Mouse (Mus musculus) embryonic facial prominence, embryonic 11.5 days (tissue): ENCODE measurements at regions not wholly inside any gene's neighbourhood (a gene's known extent, or its start where the extent isn't known, plus 50 kb on each side); places are given as distances from the start of the nearest gene placed in this dataset.

Source experiments
- ATAC-seq: fragments of 200-750 bp; cut with Nextera tagmentation; replicated peaks from 2 replicates; pipeline ENCODE4 v1.8.0; 2017; ENCODE audit warnings: low read depth; ENCODE audit not compliant: insufficient number of reproducible peaks, low FRiP score, low TSS enrichment
- DNase-seq: peaks from one replicate; pipeline ENCODE4 v3.0.0-alpha.2; 2015; ENCODE audit warnings: low spot score
- H3K27ac ChIP-seq: fragments of 300-500 bp; sonication (generic); replicated peaks from 2 replicates; pipeline ENCODE4 v1.5.1; 2014; ENCODE audit warnings: mild to moderate bottlenecking, low read depth, low read length, control low read depth
- H3K27me3 ChIP-seq: fragments of 300-500 bp; sonication (generic); 2 replicates; pipeline ENCODE4 v1.6.1; 2014; ENCODE audit warnings: mild to moderate bottlenecking, low read length, moderate library complexity, mixed read lengths; ENCODE audit not compliant: control insufficient read depth, insufficient read depth
- H3K36me3 ChIP-seq: fragments of 300-500 bp; sonication (generic); replicated peaks from 2 replicates; pipeline ENCODE4 v1.6.1; 2014; ENCODE audit warnings: low read depth, mild to moderate bottlenecking, low read length, moderate library complexity, mixed read lengths; ENCODE audit not compliant: control insufficient read depth, insufficient read depth
- H3K4me1 ChIP-seq: fragments of 300-500 bp; sonication (generic); 2 replicates; pipeline ENCODE4 v1.6.1; 2014; ENCODE audit warnings: low read length, mixed read lengths; ENCODE audit not compliant: control insufficient read depth, insufficient read depth
- H3K4me2 ChIP-seq: fragments of 300-500 bp; sonication (generic); 2 replicates; pipeline ENCODE4 v1.6.1; 2014; ENCODE audit warnings: low read depth, mild to moderate bottlenecking, control low read depth, low read length, moderate library complexity
- H3K4me3 ChIP-seq: fragments of 300-500 bp; sonication (generic); 2 replicates; pipeline ENCODE4 v1.5.1; 2014; ENCODE audit warnings: low read depth, low read length, control low read depth
- H3K9ac ChIP-seq: fragments of 300-500 bp; sonication (generic); replicated peaks from 2 replicates; pipeline ENCODE4 v1.6.1; 2014; ENCODE audit warnings: mild to moderate bottlenecking, control low read depth, low read length
- H3K9me3 ChIP-seq: fragments of 300-500 bp; sonication (generic); replicated peaks from 2 replicates; pipeline ENCODE4 v1.6.1; 2016; ENCODE audit warnings: mild to moderate bottlenecking, low read length, inconsistent platforms, mixed read lengths; ENCODE audit not compliant: control insufficient read depth
- WGBS: fragments of 180-500 bp; shearing (Covaris S2); extraction: QIAGEN DNeasy Blood & Tissue Kit; methylation state at CpG from one replicate; pipeline ENCODE4 v1.1.7; 2014; 5-methylcytosine and 5-hydroxymethylcytosine counted together

- ATAC-seq (no peak), DNase-seq (no peak)
- Histone ChIP-seq H3K36me3 (no peaks in the 10 kb centered on the region), H3K9me3 (no peaks in the 10 kb centered on the region), H3K9ac (no peak overlapping the region), H3K4me2 (no peak overlapping the region), H3K4me1 (no peaks in the 10 kb centered on the region; the same call in 1 of the 2 replicates), H3K27me3 (no peaks in the 10 kb centered on the region), H3K27ac (no peak overlapping the region), H3K4me3 (no peak overlapping the region)
- WGBS = 31% methylated on average over 6 of the region's 6 CpGs
Observed at GRCm38 (mm10) chr4:142771520-142772150, 441.2 kb downstream of the Prdm2 start.

- DNase-seq (peak; percentile 71), ATAC-seq (0 out of 2 replicates have a peak, but pooled peaks have one; percentile 25)
- Histone ChIP-seq H3K36me3 (no peaks in the 10 kb centered on the region), H3K9me3 (no peaks in the 10 kb centered on the region), H3K27me3 (no peaks in the 10 kb centered on the region), H3K4me3 (no peak overlapping the region), H3K27ac (no peak overlapping the region), H3K4me2 (no peak overlapping the region), H3K9ac (peak overlapping the region; percentile 23; the same call in 1 of the 2 replicates), H3K4me1 (no peaks in the 10 kb centered on the region; the same call in 1 of the 2 replicates)
- WGBS = 5% methylated on average over 8 of the region's 8 CpGs
Observed at GRCm38 (mm10) chr4:142770177-142770576, 442.6 kb downstream of the Prdm2 start.

GRCm38 (mm10) chr4:142767665-142768064 is 445.1 kb downstream of the Prdm2 start:
- no peak overlapping the region for H3K4me3 ChIP-seq
- H3K27ac ChIP-seq = no peak overlapping the region
- DNase-seq (no peak), ATAC-seq (no peak)
- no peaks in the 10 kb centered on the region; the same call in 1 of the 2 replicates for H3K4me1 ChIP-seq
- H3K4me2 ChIP-seq = no peak overlapping the region
- no peaks in the 10 kb centered on the region for H3K36me3 ChIP-seq
- H3K9me3 ChIP-seq = no peaks in the 10 kb centered on the region
- H3K9ac ChIP-seq = no peak overlapping the region
- WGBS = 46% methylated on average over 4 of the region's 4 CpGs
- no peaks in the 10 kb centered on the region for H3K27me3 ChIP-seq

GRCm38 (mm10) chr4:142761577-142761976 is 451.2 kb downstream of the Prdm2 start:
- DNase-seq (no peak), ATAC-seq (no peak)
- WGBS = 80% methylated on average over 8 of the region's 8 CpGs
- no peaks in the 10 kb centered on the region for H3K36me3 ChIP-seq
- no peak overlapping the region for H3K4me2 ChIP-seq
- no peaks in the 10 kb centered on the region for H3K4me1 ChIP-seq
- no peak overlapping the region for H3K4me3 ChIP-seq
- H3K27ac ChIP-seq = no peak overlapping the region
- no peaks in the 10 kb centered on the region for H3K9me3 ChIP-seq
- no peak overlapping the region for H3K9ac ChIP-seq
- no peaks in the 10 kb centered on the region for H3K27me3 ChIP-seq

GRCm38 (mm10) chr4:142758102-142758501 is 454.7 kb downstream of the Prdm2 start:
- H3K4me1 ChIP-seq = no peaks in the 10 kb centered on the region
- DNase-seq (no peak), ATAC-seq (no peak)
- no peaks in the 10 kb centered on the region for H3K36me3 ChIP-seq
- no peaks in the 10 kb centered on the region for H3K9me3 ChIP-seq
- no peak overlapping the region for H3K4me3 ChIP-seq
- WGBS = 79% methylated on average over 3 of the region's 3 CpGs
- H3K9ac ChIP-seq = no peak overlapping the region
- H3K27me3 ChIP-seq = no peaks in the 10 kb centered on the region
- H3K27ac ChIP-seq = no peak overlapping the region
- no peak overlapping the region for H3K4me2 ChIP-seq

- H3K4me2 ChIP-seq = no peak overlapping the region
- no peaks in the 10 kb centered on the region for H3K36me3 ChIP-seq
- H3K9ac ChIP-seq = no peak overlapping the region
- no peak for DNase-seq
- H3K27ac ChIP-seq = no peak overlapping the region
- H3K9me3 ChIP-seq = no peaks in the 10 kb centered on the region
- WGBS = 66% methylated on average over 6 of the region's 6 CpGs
- H3K4me1 ChIP-seq = no peaks in the 10 kb centered on the region
- H3K27me3 ChIP-seq = no peaks in the 10 kb centered on the region
- ATAC-seq = no peak
- no peak overlapping the region for H3K4me3 ChIP-seq
Observed at GRCm38 (mm10) chr4:142756332-142756731, 456.5 kb downstream of the Prdm2 start.

- Histone ChIP-seq H3K9me3 (no peaks in the 10 kb centered on the region), H3K4me3 (no peak overlapping the region), H3K36me3 (no peaks in the 10 kb centered on the region), H3K4me1 (peaks cover 3% of the 10 kb centered on the region; the same call in 1 of the 2 replicates), H3K9ac (no peak overlapping the region), H3K27ac (no peak overlapping the region), H3K4me2 (no peak overlapping the region), H3K27me3 (no peaks in the 10 kb centered on the region)
- DNase-seq (peak; percentile 43), ATAC-seq (0 out of 2 replicates have a peak, but pooled peaks have one; percentile 44)
- 19% methylated on average over 8 of the region's 8 CpGs for WGBS
Observed at GRCm38 (mm10) chr4:142749918-142750317, 462.9 kb downstream of the Prdm2 start.

GRCm38 (mm10) chr4:142723554-142723907 is 484.3 kb upstream of the Kazn start:
- no peak for ATAC-seq
- Histone ChIP-seq H3K27me3 (no peaks in the 10 kb centered on the region), H3K27ac (no peak overlapping the region), H3K9ac (no peak overlapping the region), H3K4me3 (no peak overlapping the region), H3K4me2 (no peak overlapping the region), H3K4me1 (no peaks in the 10 kb centered on the region), H3K9me3 (no peaks in the 10 kb centered on the region), H3K36me3 (no peaks in the 10 kb centered on the region)
- DNase-seq = no peak
- 88% methylated on average over 4 of the region's 4 CpGs for WGBS
